Mouse (Mus musculus): ENCODE measurements around the gene Mmp9.

Mmp9 gene

GRCm38 (mm10) chr2:164994156-164994555 is 53.6 kb downstream of the Mmp9 start:
- DNase-seq (ENCODE audit: low read depth): no peak

GRCm38 (mm10) chr2:164994659-164995428 is 54.3 kb downstream of the Mmp9 start:
- no peak for DNase-seq (ENCODE audit: low read depth)

GRCm38 (mm10) chr2:164995976-164996375 is 55.4 kb downstream of the Mmp9 start:
- no peak for DNase-seq (ENCODE audit: low read depth)

- no peak for DNase-seq (ENCODE audit: low read depth)
These were observed 56.5 kb downstream of the Mmp9 start for GRCm38 (mm10) chr2:164996848-164997720.

GRCm38 (mm10) chr2:164997721-164998428 is 57.3 kb downstream of the Mmp9 start:
- no peak for DNase-seq (ENCODE audit: low read depth)

- DNase-seq (ENCODE audit: low read depth): no peak
These were observed 61.4 kb downstream of the Mmp9 start for GRCm38 (mm10) chr2:165001958-165002357.

GRCm38 (mm10) chr2:165003108-165003507 is 62.5 kb downstream of the Mmp9 start:
- DNase-seq (ENCODE audit: low read depth): no peak

- DNase-seq (ENCODE audit: low read depth): no peak
These were observed 63.7 kb downstream of the Mmp9 start for GRCm38 (mm10) chr2:165004237-165004636.
